Comparison of ENCODE assay signal across 9 mouse cellular contexts in genomic region chr6:37326603-37326955, GRCm38 (mm10). TPM values are rescaled to one million over a fixed set of nuclear protein-coding genes. Genes with fewer than 3 reads are reported as not detected.
DNase-seq lines count a peak whose midpoint lies in the region; ATAC-seq lines count a peak whose summit lies in the region.
"Had no signal": no experiment of that assay in that cellular context is flagged by ENCODE, and none has a peak within 500 bp of the region (broad histone marks: within the 10 kb centered on the region; RNA-seq: fewer than 3 reads in every experiment).

No protein-coding gene starts in this region.

- no peak for DNase-seq in forebrain, embryonic 10.5 days (ENCODE audit: extremely low spot score, low spot score)
- DNase-seq in neural tube, embryonic 10.5 days (ENCODE audit: extremely low spot score, low spot score): no peak
- peak; percentile 62 to 76 for DNase-seq in kidney, postnatal 25 days
- DNase-seq in testis, postnatal 14 days (ENCODE audit: low spot score): no peak
- no peak for DNase-seq in layer of hippocampus, postnatal 14 days (ENCODE audit: low spot score in 2 of 2)

- no peaks in the 10 kb centered on the region for H3K9me3 ChIP-seq in forebrain, embryonic 15.5 days
- no peaks in the 10 kb centered on the region for H3K9me3 ChIP-seq in forebrain, embryonic 10.5 days
- H3K9me3 ChIP-seq in neural tube, embryonic 13.5 days: no peaks in the 10 kb centered on the region
- H3K9me3 ChIP-seq: liver, embryonic 15.5 days had no signal

- H3K4me2 ChIP-seq in forebrain, embryonic 15.5 days (replicated peaks): no peak overlapping the region
- no peak overlapping the region for H3K4me2 ChIP-seq in neural tube, embryonic 13.5 days
- H3K4me2 ChIP-seq: liver, embryonic 15.5 days had no signal

- ATAC-seq in forebrain, embryonic 15.5 days (replicated peaks): no peak
- ATAC-seq in neural tube, embryonic 13.5 days (ENCODE audit: low read depth): no peak
- no peak for ATAC-seq in megakaryocyte-erythroid progenitor cell, adult 5-6 weeks (replicated peaks; ENCODE audit: low FRiP score, low TSS enrichment, poor library complexity, severe bottlenecking)

- no peak overlapping the region for H3K4me3 ChIP-seq in forebrain, embryonic 15.5 days
- no peak overlapping the region for H3K4me3 ChIP-seq in forebrain, embryonic 10.5 days
- no peak overlapping the region for H3K4me3 ChIP-seq in neural tube, embryonic 13.5 days
- H3K4me3 ChIP-seq: liver, embryonic 15.5 days had no signal

- WGBS in forebrain, embryonic 15.5 days: 28% methylated on average over 8 of the region's 8 CpGs
- 73% methylated on average over 8 of the region's 8 CpGs for WGBS in forebrain, embryonic 10.5 days
- 39% methylated on average over 8 of the region's 8 CpGs for WGBS in neural tube, embryonic 13.5 days

- H3K27me3 ChIP-seq in forebrain, embryonic 15.5 days: no peaks in the 10 kb centered on the region
- H3K27me3 ChIP-seq in forebrain, embryonic 10.5 days (ENCODE audit: poor library complexity, severe bottlenecking): no peaks in the 10 kb centered on the region
- no peaks in the 10 kb centered on the region for H3K27me3 ChIP-seq in neural tube, embryonic 13.5 days
- H3K27me3 ChIP-seq: liver, embryonic 15.5 days had no signal

- no peaks in the 10 kb centered on the region for H3K36me3 ChIP-seq in forebrain, embryonic 15.5 days
- no peaks in the 10 kb centered on the region; the same call in 1 of the 2 replicates for H3K36me3 ChIP-seq in forebrain, embryonic 10.5 days (replicated peaks)
- H3K36me3 ChIP-seq in neural tube, embryonic 13.5 days: no peaks in the 10 kb centered on the region
- H3K36me3 ChIP-seq: liver, embryonic 15.5 days had no signal

- peaks cover 37% of the 10 kb centered on the region for H3K4me1 ChIP-seq in forebrain, embryonic 15.5 days
- peaks cover 27% of the 10 kb centered on the region for H3K4me1 ChIP-seq in forebrain, embryonic 10.5 days
- peaks cover 53% of the 10 kb centered on the region for H3K4me1 ChIP-seq in neural tube, embryonic 13.5 days (replicated peaks)
- H3K4me1 ChIP-seq: liver, embryonic 15.5 days had no signal

- H3K9ac ChIP-seq in forebrain, embryonic 15.5 days (replicated peaks): no peak overlapping the region
- no peak overlapping the region for H3K9ac ChIP-seq in neural tube, embryonic 13.5 days
- H3K9ac ChIP-seq: liver, embryonic 15.5 days had no signal

- H3K27ac ChIP-seq in forebrain, embryonic 15.5 days (replicated peaks): 0 out of 2 replicates have a peak overlapping the region, but pooled peaks have one; percentile 44
- H3K27ac ChIP-seq in forebrain, embryonic 10.5 days: no peak overlapping the region
- H3K27ac ChIP-seq in neural tube, embryonic 13.5 days (replicated peaks): peak overlapping the region; percentile 65; the same call in 1 of the 2 replicates
- H3K27ac ChIP-seq: liver, embryonic 15.5 days had no signal

RNA-seq across cellular contexts. Expression of gene Dgki, which starts 26.6 kb away (rescaled TPM):
- 7.2 and 9.9 TPM in 2 replicates for polyA plus RNA-seq in forebrain, embryonic 15.5 days (2015; fragmentation: Nextera tagmentation; extraction: Ambion mirVana)
- polyA plus RNA-seq in forebrain, embryonic 10.5 days (2016; fragmentation: Nextera tagmentation; extraction: Ambion mirVana): 0.38 and 1.0 TPM in 2 replicates
- polyA plus RNA-seq in neural tube, embryonic 13.5 days (2015; fragmentation: Nextera tagmentation; extraction: Ambion mirVana): 5.9 and 6.6 TPM in 2 replicates
- total RNA-seq in megakaryocyte-erythroid progenitor cell, adult 5-6 weeks (2014; fragmentation: Nextera tagmentation): 0.42 and 1.1 TPM in 2 replicates
- total RNA-seq in megakaryocyte-erythroid progenitor cell, adult 5-6 weeks (2017): 0.28 and 1.6 TPM in 2 replicates
- 10 to 100 TPM; 51.7 to 57.8 TPM for total RNA-seq in layer of hippocampus, postnatal 14 days (2021)

Comparison
In these comparisons a context has a peak if more than half of its experiments do, and no peak if none do; other contexts are left out.
1. DNase-seq: peak in kidney, postnatal 25 days (2 of 2); none in forebrain, embryonic 10.5 days (single experiment), neural tube, embryonic 10.5 days (single experiment), testis, postnatal 14 days (single experiment) and layer of hippocampus, postnatal 14 days (0 of 2).